Mouse (Mus musculus) left cerebral cortex, adult 2 months (tissue): ENCODE results near the gene Lrp6. TPM values are rescaled to one million over a fixed set of nuclear protein-coding genes. Genes with fewer than 3 reads are reported as not detected.

Experiments
- DNase-seq, 2 experiments: peaks; one replicate each; pipeline ENCODE4 v3.0.0; 2021 to 2022; ENCODE audit warnings: low spot score in 2 of 2, mixed read lengths in 1 of 2; ENCODE audit errors: extremely low spot score in 1 of 2
- H3K27ac ChIP-seq: fragments of 200-600 bp; 2 replicates; pipeline ENCODE4 v1.8.1; 2022
- H3K4me3 ChIP-seq: fragments of 200-600 bp; 2 replicates; pipeline ENCODE4 v1.8.1; 2022
- CTCF ChIP-seq: fragments of 200-600 bp; IDR thresholded peaks from 2 replicates; pipeline ENCODE4 v1.8.1; 2022; ENCODE audit warnings: antibody characterized with exemption, mild to moderate bottlenecking, moderate library complexity
- intact Hi-C: fragments of 180-260 bp; cut with DNase I; formaldehyde crosslinking; loops from one replicate; pipeline ENCODE4 v1.15.1; 2025
- total RNA-seq, 2 experiments: library from RNA; stranded (reverse); gene quantifications; 2 replicates each; pipeline ENCODE4 v1.2.3; 2021

The Lrp6 gene
- total RNA-seq, 2 experiments from 2014 or later = 47.2 to 48.0 TPM

GRCm38 (mm10) chr6:134544093-134544492 is 22.7 kb downstream of the Lrp6 start:
- no peak for DNase-seq
- intact Hi-C loops = no loop called here
- H3K4me3 ChIP-seq = no peak overlapping the region
- H3K27ac ChIP-seq = no peak overlapping the region
- TF ChIP-seq CTCF = no peak

- Histone ChIP-seq H3K27ac (no peak overlapping the region), H3K4me3 (no peak overlapping the region)
- intact Hi-C loops = no loop called here
- DNase-seq = no peak
- no peak for TF ChIP-seq CTCF
Measured at GRCm38 (mm10) chr6:134543607-134544006, 23.2 kb downstream of the Lrp6 start.

- intact Hi-C loops = no loop called here
- Histone ChIP-seq H3K4me3 (no peak overlapping the region), H3K27ac (no peak overlapping the region)
- no peak for DNase-seq
- no peak for TF ChIP-seq CTCF
Measured at GRCm38 (mm10) chr6:134542374-134542773, 24.4 kb downstream of the Lrp6 start.

DNA sequence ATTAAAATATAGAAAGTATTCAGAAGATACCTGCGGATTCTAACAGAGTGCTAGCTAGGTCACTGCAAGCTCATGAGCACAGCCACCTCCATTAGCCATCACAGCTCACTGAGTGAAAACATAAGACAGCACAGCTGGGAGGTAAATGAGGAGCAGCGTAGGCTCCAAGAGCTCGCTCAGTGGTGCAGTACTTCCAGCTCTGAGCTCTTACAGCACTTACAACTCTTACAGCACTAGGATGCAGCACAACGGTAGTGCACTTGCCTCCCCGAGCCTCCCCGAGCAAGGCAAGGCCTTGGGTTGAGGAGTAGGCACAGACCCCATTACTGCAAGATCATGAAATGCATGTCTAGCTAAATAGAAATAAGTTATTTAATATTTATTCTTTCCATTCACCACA is 26.6 kb downstream of the Lrp6 start:
- no peak for TF ChIP-seq CTCF
- no peak for DNase-seq
- Histone ChIP-seq H3K4me3 (no peak overlapping the region), H3K27ac (no peak overlapping the region)
- intact Hi-C loops = no loop called here

DNA sequence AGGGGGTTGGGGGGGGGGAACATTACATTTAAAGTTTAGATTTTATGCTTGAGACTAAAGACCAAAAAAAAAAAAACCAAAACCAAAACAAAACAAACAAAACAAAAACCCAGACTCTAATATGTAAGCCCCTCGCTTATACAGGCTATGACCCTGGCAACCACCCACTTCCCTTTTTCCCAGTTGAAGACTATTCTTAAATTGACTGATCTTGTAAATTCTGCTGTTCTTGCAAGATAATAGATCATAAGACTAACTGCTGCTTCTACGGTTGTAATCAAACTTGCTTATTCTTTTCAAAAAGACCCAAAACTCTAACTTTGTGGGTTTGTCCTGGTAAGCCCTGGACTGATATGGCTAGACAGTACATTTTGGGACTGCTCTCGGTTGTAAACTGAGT is 27.3 kb downstream of the Lrp6 start:
- no peak for DNase-seq
- Histone ChIP-seq H3K4me3 (no peak overlapping the region), H3K27ac (no peak overlapping the region)
- TF ChIP-seq CTCF = no peak
- intact Hi-C loops = no loop called here

- no peak overlapping the region for H3K4me3 ChIP-seq
- no peak for TF ChIP-seq CTCF
- intact Hi-C loops = no loop called here
- no peak overlapping the region for H3K27ac ChIP-seq
- DNase-seq = no peak
Measured at GRCm38 (mm10) chr6:134538805-134539204, 28.0 kb downstream of the Lrp6 start.

DNA sequence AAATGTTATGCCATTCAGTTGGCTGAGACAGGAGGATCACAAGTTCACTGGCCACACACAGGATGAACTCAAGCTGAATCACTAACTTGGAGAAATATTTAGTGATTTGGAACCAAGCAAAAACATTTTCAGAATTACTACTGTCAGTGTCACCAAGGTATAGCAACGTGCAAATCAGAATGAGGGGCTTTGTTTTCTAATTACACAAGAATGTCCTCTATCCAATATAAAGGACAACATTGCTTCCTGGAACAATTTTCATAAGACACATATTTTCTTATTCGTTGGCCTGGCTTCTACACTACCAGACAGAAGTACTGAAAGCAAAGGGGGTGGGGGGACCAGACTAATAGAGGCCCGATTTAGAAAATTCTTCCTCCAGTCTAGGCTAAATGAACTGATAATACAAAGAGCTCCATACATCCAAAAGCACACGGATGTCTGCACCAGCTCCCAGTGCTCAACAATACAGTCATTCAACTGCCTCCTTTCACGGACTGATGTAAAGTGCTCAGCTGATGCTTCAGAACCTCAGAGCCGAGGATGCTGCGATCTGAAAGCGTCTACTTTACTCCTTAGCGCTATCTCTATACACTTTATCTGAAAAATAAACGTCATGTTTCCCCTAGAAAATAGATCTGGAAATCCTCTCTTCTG is 29.2 kb downstream of the Lrp6 start:
- intact Hi-C loops = no loop called here
- Histone ChIP-seq H3K4me3 (no peak overlapping the region), H3K27ac (no peak overlapping the region)
- DNase-seq = no peak
- no peak for TF ChIP-seq CTCF

- intact Hi-C loops = no loop called here
- H3K4me3 ChIP-seq = no peak overlapping the region
- TF ChIP-seq CTCF = no peak
- no peak for DNase-seq
- no peak overlapping the region for H3K27ac ChIP-seq
Measured at GRCm38 (mm10) chr6:134535169-134535568, 31.6 kb downstream of the Lrp6 start.

- no peak for DNase-seq
- intact Hi-C loops = no loop called here
- H3K27ac ChIP-seq = no peak overlapping the region
- H3K4me3 ChIP-seq = no peak overlapping the region
- TF ChIP-seq CTCF = no peak
Measured at GRCm38 (mm10) chr6:134533021-134533420, 33.7 kb downstream of the Lrp6 start.

DNA sequence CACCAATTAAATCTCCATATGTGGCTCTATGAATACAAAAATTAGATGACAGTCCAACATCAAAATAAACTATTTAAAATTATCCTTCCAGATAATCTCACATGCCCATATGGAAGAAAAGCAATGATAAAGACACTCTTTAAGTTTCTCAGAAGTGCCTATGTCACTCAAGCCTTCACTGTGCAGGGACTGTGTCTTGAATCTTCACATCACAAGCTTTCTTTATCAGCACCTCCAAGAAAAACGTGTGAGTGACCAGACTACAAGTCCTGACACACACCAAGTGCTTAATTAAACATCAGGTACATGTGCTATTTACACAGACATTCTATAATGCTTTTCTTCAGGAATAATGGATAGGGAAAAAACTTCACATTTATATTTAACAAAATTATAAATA is 34.8 kb downstream of the Lrp6 start:
- no peak for DNase-seq
- Histone ChIP-seq H3K4me3 (no peak overlapping the region), H3K27ac (no peak overlapping the region)
- no peak for TF ChIP-seq CTCF
- intact Hi-C loops = no loop called here

DNA sequence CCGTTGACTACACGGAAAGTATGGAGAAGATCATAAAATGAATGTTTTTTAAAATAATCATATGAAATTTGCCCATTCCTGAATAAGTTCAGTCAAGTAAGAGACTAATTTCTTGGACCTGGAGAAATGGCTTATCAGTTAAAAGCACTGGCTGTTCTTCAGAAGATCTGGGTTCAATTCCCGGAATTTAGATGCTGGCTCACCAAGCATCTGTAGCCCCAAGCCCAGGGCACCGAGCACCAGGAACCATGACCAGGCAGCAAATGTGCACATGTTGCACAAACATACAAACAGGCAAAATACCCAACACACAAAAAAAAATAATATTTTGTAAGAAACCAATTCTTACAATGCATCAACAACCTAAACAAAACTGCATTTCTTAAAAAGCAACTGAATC is 37.4 kb downstream of the Lrp6 start:
- Histone ChIP-seq H3K4me3 (no peak overlapping the region), H3K27ac (no peak overlapping the region)
- intact Hi-C loops = no loop called here
- no peak for TF ChIP-seq CTCF
- no peak for DNase-seq

DNA sequence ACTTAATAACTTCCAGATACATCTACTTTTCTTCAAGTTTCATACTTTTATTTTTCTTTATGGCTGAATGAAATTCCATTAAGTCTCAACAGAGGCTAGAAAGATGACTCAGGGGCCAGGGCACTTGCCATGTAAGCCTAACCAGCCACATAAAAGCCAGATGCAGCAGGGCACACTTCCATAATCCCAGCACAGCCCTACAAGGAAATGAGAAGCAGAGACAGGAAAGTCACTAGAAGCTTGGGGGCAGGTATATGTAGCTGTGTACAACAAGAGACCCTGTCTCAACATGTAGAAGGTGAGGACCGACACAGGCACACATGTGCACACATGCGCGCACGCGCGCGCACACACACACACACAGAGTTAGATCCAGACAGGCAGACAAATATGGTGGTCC is 38.4 kb downstream of the Lrp6 start:
- Histone ChIP-seq H3K27ac (no peak overlapping the region), H3K4me3 (no peak overlapping the region)
- intact Hi-C loops = no loop called here
- DNase-seq = no peak
- TF ChIP-seq CTCF = no peak

- no peak overlapping the region for H3K27ac ChIP-seq
Measured at GRCm38 (mm10) chr6:134527596-134528128, 39.1 kb downstream of the Lrp6 start.

More at GRCm38 (mm10) chr6:134527596-134528128, 39.1 kb downstream of the Lrp6 start:
- intact Hi-C loops = no loop called here
- TF ChIP-seq CTCF = no peak
- H3K4me3 ChIP-seq = no peak overlapping the region
- no peak for DNase-seq
